Mouse (Mus musculus): ENCODE data around the gene Slc17a1.

The Slc17a1 gene

GRCm38 (mm10) chr13:23892592-23893268 lies 25.2 kb downstream of the Slc17a1 start:
- DNase-seq: no peak

- DNase-seq: no peak
These were observed 25.7 kb downstream of the Slc17a1 start for GRCm38 (mm10) chr13:23893269-23893593.

- DNase-seq: no peak
These were observed 30.7 kb downstream of the Slc17a1 start for GRCm38 (mm10) chr13:23898242-23898641.

DNA sequence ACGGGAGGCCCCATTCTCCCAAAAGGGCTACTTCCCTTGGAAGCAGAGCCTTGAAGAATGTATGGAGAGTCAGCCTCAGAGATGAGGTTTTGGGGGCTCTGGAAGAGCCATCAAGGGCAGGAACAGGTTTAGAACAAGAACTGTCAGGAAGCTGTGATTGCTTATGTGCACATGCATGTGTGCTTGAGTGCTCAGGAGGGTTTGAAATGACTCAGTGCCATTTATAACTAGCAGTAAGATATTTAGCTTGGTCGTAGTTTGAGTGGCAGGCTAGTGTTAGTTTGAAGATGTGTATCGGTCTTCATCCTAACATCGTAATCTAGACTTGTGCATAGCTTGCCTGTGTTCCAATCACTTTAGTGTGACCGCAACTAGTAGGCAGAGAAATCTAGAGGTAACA lies 39.4 kb downstream of the Slc17a1 start:
- no peak for DNase-seq

DNA sequence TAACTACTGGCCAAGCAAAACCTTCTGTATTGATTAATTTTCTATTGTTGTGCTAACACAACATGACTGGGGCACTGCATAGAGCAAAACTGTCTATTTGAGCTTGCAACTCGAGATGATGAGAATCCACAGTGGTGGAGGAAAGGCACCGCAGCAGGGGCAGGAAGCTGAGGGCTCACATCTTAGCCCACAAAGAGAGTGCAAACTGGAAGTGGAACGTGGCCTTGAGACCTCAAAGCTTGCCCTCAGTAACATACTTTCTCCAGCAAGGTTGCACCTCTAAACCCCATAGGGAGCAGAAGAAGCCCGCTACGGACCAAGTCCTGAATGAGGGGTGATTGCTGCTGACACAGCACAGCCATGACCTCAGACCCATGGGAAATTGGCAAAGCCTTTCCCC lies 42.6 kb downstream of the Slc17a1 start:
- DNase-seq: no peak

- DNase-seq: no peak
These were observed 43.8 kb downstream of the Slc17a1 start for GRCm38 (mm10) chr13:23911335-23911734.

- DNase-seq: no peak
These were observed 46.3 kb downstream of the Slc17a1 start for GRCm38 (mm10) chr13:23913791-23914306.

DNA sequence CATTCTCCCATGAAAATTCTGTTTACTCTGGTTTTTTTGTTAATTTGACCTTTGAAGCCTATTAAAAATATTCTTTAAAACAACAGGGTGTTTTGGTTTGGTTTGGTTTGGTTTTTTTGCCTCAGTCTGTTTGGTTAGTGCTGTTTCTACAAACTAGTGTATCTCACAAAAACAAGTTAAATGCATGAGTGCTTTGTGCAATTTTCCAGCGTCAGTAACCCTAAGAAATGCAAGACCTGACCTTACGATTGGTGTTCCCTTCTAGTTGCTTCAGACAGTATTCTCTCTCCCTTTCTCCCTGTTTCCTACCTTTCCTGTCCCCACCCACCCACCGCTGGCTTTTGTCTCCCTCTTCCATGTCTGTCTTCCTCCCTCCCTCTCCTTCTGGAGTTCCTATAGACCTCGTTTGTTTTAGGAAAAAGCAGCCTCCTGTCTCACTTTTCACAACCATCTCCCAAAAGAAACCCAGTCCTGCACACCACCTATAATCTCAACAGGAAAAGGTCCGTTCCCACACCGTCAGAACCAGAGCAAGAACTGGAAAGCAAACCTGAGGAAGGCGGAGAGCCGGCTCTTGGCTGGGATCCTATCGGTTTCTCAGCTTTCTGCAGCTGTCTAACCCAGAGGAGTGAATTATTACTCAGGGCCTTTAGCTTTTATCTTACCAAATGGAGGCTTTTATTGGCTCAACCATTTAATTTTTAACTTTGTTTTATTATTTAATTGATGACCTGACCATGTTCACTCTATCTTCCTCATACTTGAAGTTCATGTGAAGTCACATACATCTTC lies 47.0 kb downstream of the Slc17a1 start, which contains the start of gene Slc17a4:
Gene Slc17a4, minus strand, starts transcription at position 634 of the 792 bp plus-strand sequence.
- DNase-seq: no peak

DNA sequence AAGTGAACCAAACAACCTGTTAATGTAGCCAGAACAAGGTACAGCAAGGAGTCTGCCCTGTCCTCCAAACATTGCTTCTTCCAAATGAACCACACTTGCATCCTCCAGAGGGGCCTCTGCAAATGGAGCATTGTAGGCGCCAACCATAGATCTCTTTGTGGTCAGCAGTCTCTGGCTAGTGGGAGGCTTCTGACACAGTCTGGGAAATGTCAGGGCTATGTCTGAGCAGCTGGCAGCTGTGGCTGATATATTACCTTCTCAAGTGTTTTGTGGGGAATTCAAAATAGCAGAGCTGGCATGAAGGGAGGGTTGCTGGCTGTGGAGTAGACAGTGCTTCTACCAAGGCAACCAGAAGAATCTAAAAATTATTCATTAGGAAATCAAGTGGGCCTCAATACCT lies 48.6 kb downstream of the Slc17a1 start:
- DNase-seq: no peak

- no peak for DNase-seq
These were observed 50.1 kb downstream of the Slc17a1 start for GRCm38 (mm10) chr13:23917674-23918073.

DNA sequence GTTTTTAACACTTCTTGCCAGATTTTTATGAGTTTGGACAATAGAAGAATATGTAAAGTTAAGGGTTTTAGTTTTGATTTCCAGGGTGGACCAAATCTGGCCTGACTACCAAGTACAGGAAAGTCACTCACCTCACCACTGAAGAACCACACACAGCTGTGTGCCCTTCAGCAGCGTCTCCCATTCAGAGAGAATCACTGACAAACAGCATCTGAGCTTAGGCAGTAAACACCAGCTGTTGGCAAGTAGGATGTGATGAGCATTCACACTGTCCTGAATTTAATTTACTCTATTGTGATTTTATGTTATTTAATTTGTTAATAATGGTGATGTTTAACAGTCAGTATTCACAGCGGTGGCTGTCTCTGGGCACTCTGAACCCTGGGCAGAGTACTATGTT lies 58.2 kb downstream of the Slc17a1 start:
- DNase-seq: no peak

DNA sequence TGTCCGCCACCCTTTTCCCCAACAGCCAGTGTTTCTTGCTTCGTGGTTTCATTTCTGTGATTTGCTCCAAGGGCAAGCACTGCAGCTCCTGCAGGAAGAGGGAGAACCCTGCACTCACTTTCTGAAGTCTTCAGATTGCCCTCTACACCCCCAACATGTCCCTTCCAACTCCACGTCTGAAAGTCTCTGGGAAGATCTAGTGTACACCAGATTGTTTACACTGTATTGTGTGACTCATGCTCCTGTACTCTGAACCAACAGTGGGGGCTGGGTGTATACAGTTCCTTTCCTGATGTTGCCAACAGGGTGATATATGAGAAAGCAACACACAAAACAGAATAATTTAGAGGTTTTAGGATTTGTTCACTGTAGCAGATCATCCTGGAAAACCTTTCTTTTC lies 61.1 kb downstream of the Slc17a1 start:
- no peak for DNase-seq

DNA sequence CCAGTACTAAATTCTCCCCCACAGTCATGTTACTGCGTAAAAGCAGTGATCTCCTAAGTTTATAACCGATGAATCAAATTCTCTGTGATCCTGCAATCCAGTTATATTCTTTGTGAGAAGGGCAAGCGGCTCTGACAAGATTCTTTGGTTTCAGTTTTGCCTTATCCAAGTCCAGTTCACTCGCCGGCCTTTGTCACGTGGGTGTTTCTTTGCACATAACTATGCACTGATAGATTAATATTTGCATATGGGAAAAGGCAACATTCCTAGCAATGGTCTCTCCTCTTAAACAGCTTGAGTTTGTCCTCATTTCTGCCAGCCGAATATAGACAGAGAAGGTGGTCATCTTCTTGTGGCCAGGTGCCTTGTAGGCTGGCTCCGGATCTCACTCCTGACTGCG lies 62.9 kb downstream of the Slc17a1 start:
- DNase-seq: no peak

DNA sequence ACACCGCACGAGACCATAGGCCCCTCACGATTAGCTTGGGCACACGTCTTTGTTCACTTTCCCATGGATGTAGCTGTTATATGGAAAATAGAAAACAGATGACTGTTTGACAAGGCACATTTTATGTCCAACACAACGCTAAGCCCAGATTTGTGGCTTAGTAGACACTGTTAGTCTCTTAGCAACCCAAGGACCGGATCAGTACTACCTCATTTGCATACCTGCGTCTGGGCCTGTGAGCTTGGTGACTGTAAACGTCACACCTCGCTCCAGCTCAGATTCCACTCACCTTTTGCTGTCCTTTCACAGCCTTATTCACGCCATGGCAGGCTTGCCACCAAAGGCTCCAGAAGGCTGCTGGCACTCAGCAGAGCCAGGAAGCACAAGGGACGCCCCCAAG lies 63.4 kb downstream of the Slc17a1 start:
- no peak for DNase-seq

DNA sequence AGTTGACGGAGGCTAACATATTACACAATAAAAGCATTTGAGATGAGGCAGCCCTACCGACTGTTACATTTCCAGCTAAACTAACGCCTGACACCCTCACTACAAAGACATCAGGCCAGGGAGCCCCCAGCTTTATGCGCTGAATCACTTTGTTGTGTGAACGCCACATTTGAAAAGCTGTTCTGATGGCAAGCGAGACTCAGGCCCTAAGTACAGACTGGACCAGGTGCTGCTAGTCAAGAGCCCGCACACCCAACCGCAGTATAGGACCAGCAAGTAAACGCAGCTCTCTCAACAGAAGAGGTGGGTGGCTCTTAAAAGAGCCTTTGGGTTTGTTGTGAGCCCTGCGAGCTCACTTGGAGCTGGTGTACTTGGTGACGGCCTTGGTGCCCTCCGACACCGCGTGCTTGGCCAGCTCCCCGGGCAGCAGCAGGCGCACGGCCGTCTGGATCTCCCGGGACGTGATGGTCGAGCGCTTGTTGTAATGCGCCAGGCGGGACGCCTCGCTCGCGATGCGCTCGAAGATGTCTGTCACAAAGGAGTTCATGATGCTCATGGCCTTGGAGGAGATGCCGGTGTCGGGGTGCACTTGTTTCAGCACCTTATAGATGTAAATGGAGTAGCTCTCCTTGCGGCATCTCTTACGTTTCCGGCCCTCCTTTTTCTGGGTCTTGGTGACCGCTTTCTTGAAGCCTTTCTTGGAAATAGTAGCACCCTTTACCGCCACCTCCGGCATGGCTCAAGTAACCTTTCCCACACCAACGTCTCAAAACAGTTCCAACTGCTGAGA lies 66.1 kb downstream of the Slc17a1 start, which contains the start of gene Hist1h2ba:
Gene Hist1h2ba, minus strand, starts transcription at position 736 of the 790 bp plus-strand sequence.
- DNase-seq: peak; percentile 3

GRCm38 (mm10) chr13:23934211-23934520 lies 66.6 kb downstream of the Slc17a1 start, which contains the start of gene Hist1h2aa:
Gene Hist1h2aa, plus strand, starts transcription at chr13:23934462.
- no peak for DNase-seq

DNA sequence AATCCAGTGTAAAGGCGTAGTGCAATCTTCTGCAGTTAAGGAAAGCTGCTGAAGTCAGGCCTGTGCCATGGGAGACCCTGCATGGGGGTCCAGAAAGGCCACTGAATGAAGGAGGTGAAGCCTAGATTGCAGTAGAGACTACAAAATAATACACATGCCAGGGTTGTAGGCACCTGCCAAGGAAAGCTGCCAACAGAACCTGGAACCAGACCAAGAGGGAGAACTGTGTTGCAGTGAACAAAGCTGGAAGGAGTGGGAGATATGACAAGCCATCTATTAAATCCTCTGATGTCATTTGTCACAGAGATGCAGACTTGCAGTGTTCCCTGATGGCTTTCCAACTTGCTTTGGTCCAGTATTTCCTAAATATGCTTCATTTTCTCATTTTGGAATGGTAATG lies 71.1 kb downstream of the Slc17a1 start:
- DNase-seq: peak; percentile 14

GRCm38 (mm10) chr13:23940291-23940690 lies 72.7 kb downstream of the Slc17a1 start:
- DNase-seq: no peak

- DNase-seq: no peak
These were observed 75.3 kb downstream of the Slc17a1 start for GRCm38 (mm10) chr13:23942861-23943260.

Measured in cerebellum, adult 9-11 months (tissue).